Mouse (Mus musculus) embryo, embryonic 11.5 days (tissue): ENCODE results near the gene Mcu.

Source experiments
- DNase-seq: peaks from one replicate; pipeline ENCODE4 v3.0.0-alpha.2; 2012; ENCODE audit warnings: low read depth, low spot score

Gene Mcu

GRCm38 (mm10) chr10:59494044-59494443 lies 122.4 kb downstream of the Mcu start:
- no peak for DNase-seq

GRCm38 (mm10) chr10:59490920-59491319 lies 125.6 kb downstream of the Mcu start:
- no peak for DNase-seq

GRCm38 (mm10) chr10:59489411-59489810 lies 127.1 kb downstream of the Mcu start:
- DNase-seq: no peak

DNA sequence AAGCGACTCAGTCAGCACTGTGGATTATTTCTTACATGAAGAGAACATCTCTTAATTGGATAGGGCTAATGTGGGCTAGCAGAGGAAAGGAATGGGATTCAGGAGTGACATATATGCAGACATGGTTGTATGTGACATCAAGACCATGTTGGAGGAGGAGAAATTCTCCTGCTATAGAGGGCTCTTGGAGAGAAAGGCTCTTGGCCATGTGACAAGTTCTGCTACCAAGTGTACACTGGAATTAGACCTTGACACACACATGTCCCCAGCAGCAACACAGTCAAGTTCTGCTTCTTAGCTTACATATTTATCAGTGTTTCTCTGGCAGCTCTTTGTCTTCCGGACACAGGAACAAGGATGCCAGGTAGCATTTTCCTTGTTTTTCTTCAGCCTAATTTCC lies 129.1 kb downstream of the Mcu start:
- DNase-seq: no peak

DNA sequence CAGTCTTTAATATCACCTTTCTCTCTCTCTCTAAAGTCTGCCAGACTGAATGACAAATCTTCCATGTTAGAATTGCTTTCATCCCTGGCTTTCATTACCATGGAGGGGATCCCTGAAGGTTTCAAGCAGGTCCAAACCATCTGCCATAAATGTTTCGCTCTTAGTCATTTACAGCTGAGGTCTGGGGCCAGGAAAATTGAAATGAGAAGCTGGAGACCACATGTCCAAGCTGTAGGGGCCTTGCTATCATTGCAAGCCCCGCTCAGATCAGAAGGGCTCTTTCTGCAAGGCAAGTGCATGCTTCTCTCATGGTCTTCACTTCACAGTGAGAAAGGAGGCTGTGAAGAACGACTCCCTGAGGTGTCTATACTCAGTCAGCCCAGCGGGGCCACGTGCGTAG lies 132.2 kb downstream of the Mcu start:
- no peak for DNase-seq

DNA sequence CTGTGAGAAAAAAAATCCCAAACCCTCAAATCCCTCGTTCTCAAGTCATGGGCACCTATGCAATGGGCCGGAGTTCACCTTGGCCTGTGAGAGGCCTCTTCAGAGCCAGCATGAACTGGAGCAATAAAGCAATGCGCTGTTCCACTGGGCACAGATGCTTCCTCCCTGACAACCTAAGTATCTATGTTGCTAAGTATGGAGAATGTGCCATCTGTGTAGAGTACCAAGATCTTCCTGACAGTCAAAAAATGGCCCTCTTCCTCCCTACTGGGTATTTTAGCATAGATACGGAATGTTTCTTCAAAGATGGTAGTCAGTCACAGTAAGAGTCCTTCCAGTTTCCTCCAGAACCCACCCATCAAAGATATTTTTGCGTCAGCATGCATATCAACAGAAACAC lies 135.1 kb downstream of the Mcu start:
- no peak for DNase-seq

- DNase-seq: no peak
Measured at GRCm38 (mm10) chr10:59470451-59470850, 146.0 kb downstream of the Mcu start.

DNA sequence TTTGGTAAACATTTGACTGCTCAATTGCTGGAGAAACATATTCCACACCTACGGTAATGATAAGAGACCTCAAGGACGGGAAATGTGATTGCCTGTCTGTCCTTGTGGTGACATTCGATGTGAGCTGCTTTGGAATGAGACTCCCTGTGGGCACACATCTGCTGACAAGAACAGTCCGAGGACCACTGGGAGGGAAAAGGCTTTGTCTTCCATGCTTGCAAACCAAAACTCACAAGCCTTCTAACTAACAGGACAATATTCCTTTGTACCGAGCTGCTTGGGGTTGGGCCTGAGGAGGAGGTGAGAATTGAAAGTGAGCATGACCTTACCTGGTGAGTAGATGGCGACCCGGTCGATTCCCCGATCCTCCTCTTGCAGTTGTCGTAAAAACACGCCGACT lies 149.2 kb downstream of the Mcu start:
- DNase-seq: no peak

DNA sequence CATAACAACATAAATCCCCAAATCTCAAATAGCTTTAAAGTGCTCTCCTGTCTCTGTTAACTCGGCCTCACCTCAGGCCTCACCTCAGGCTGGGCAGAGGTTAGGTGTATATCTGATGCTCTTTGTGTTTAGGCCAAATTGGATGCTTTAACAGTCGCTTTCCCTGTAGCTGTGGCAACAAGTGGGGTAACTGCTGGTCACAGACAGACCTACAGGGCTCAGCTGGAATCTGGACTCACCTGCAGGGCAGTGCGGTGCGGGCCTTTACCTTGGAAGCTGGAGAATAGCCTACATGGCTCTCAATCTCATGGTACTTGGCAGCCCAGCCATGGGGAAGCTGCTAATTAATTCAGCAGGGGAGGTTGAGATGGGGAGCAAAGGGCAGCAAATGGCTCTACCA lies 149.9 kb downstream of the Mcu start:
- no peak for DNase-seq

DNA sequence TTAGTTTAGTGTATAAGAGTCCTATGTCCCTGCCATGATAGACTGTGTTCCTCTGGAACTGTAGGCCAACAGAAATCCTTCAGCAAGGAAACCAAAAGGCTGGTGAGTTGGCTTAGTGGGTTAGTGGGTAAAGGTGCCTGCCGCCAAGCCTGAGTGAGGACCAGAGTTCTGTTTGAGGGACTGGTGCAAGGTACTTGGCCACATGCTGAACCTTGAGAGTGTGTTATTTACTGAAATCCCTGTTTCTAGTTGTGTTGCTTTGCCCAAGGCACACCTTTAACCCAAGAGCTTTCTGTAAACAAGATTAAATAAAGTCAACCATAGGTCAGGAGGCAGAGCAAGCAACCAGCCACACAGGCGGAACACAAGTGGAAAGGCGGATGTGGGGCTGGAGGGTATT lies 150.9 kb downstream of the Mcu start:
- DNase-seq: no peak

DNA sequence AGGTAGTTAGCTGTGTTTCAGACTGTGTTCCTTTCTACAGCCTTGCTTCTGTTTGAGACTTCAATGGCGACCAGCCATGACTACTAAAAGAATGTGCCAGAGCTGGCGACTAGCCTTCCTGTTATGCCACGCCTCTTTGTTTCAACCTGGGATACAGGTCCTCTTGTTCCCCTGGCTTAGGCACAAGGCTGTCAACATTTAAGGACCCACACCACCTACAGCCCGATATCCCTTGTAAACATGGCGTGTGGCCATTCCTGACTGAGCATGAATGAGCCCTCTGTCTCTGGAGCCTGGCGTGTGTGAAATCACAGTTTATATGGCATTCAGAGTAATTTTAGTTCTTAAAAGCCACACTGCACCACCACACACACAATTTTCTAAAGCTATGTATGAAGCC lies 154.2 kb downstream of the Mcu start:
- no peak for DNase-seq

GRCm38 (mm10) chr10:59459767-59460166 lies 156.7 kb downstream of the Mcu start:
- DNase-seq: no peak

GRCm38 (mm10) chr10:59454631-59455030 lies 161.9 kb downstream of the Mcu start:
- DNase-seq: no peak

GRCm38 (mm10) chr10:59451839-59452238 lies 164.7 kb downstream of the Mcu start:
- peak; percentile 17 for DNase-seq

DNA sequence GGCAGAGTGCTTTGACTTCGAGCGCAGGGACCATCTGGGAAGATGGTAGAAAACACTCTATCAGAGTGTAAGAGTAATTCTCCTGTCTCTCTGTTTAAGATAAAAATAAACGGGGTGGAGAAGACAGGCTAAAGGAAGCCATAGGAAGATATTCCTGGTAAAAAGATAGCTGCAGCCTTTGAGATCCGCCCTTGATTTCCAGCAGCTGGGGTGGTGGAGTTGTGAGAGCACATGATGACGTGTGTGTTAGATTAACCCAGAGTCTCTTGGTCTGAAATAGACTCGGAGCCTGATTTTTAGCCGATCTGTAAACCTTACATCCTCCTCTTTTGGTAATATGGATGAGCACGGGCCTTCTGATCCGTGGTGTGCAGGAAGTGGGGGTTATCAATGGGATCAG lies 168.9 kb downstream of the Mcu start:
- DNase-seq: no peak

DNA sequence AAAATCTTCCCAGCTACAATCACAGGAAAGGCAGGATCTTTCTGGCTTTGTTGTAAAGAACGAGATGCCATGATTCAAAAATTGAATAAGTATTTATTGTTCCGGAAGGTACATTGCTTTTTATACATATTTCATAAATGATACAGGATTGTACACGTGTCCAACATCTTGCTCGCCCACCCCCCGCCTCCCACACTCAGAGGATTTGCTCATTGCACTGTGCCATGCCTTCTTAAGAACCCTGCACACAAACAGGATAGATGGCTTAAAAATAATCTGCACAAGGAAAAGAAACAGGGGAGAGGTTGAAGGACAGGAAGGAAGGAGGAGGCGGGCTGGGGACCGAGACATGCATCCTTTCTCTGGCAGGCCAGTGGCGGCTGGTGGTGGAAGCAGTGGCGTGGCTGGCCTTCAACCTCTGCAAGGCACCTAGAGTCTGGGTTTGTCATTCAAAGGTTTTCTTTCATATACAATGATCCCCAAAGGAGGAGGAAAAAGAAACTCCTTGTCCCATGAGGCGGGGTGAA lies 169.5 kb downstream of the Mcu start:
- DNase-seq: no peak

DNA sequence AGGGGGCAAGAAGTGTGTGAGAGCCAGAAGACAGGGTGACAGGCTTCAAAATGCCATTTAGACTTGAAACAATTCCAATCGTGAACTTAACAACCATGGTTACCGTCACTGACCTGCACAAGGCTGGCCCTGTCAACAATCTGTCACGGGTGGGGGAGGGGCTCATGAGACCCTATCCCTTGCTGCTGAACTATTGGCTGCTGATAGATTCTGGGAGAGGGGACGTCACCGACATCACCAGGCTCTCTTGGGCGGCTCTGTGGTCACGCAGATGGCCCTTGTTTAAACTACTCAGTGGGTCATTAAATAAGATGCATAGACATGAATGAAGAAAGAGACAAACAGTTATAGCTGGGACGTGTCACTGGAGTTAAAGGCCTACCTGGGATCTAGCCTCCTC lies 171.9 kb downstream of the Mcu start:
- no peak for DNase-seq

DNA sequence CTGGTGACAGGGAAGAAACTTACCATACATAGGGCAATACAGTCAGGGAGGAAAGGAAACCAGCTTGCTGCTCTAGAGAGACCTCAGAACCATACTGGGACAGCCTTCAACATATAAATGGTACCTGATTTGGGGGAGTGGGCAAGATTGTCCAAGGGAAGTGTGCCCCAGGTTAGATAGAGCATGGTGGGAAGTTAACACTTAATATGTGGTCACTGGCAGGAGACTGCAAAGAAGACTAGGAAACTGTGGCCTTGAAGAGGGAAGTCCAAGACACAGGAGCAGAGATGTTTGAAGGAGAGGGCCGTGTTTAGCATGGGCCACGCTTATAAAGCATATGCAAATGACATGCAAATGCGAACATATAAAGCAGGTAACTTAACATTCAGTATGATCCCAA lies 172.4 kb downstream of the Mcu start:
- no peak for DNase-seq

- peak; percentile 4 for DNase-seq
Measured at GRCm38 (mm10) chr10:59443212-59443611, 173.3 kb downstream of the Mcu start.

DNA sequence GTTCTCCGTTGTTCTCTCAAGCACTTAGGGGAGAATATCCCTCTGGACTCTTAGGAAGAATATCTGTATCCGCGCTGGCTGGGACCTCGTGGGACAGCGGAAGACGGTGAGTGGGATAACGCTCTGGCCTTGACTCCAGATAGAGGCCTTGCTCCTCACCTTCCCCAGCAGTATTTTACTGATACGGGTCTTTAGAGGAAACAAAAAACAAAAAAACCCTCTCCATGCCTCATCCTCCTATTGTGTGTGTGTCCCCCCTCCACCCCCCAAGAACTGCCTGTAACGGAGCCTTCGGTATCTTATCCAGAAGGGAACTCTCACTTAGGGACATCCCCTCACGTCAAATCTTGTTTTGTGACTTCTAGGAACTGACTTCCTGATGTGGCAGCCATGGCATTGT lies 174.8 kb downstream of the Mcu start, which contains the start of gene Oit3:
Gene Oit3 (minus strand): TSS at position 44 of the 400 bp plus-strand sequence.
- no peak for DNase-seq

- no peak for DNase-seq
Measured at GRCm38 (mm10) chr10:59440177-59440576, 176.3 kb downstream of the Mcu start.

- DNase-seq: no peak
Measured at GRCm38 (mm10) chr10:59439508-59439931, 177.0 kb downstream of the Mcu start.

DNA sequence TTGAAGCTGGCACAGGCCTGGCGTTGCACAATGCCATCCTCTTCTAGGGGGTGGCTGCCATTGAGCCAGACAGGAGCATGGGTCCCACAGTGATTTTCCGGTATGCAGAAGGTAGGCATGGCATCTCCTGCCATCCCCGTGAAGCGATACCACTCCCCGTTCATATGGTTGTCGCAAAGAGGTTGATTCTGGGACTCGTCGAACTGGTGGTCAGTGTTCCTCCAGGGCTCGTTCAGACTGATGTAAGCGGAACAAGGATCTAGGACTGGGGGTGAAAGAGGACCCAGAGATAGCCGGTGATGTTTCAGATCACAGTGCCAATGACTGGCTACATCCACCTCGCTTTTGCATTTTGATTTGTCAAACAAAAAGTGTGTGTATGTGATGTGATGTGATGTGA lies 177.8 kb downstream of the Mcu start:
- no peak for DNase-seq

- DNase-seq: no peak
Measured at GRCm38 (mm10) chr10:59435746-59436145, 180.7 kb downstream of the Mcu start.
